Mouse (Mus musculus) telencephalon, adult 2 months (tissue): ENCODE measurements around the gene Pde8b.
"Not testable (repeated sequence)": the region's sequence is repeated elsewhere in the genome, so short reads cannot be mapped to it uniquely, and the experiment has no call there.

Source experiments
- DNase-seq: peaks from one replicate; pipeline ENCODE4 v3.0.0-alpha.2; 2011; ENCODE audit warnings: low read depth, low spot score

The Pde8b gene

GRCm38 (mm10) chr13:95221882-95222568 lies 28.1 kb downstream of the Pde8b start:
- DNase-seq, result no peak

DNA sequence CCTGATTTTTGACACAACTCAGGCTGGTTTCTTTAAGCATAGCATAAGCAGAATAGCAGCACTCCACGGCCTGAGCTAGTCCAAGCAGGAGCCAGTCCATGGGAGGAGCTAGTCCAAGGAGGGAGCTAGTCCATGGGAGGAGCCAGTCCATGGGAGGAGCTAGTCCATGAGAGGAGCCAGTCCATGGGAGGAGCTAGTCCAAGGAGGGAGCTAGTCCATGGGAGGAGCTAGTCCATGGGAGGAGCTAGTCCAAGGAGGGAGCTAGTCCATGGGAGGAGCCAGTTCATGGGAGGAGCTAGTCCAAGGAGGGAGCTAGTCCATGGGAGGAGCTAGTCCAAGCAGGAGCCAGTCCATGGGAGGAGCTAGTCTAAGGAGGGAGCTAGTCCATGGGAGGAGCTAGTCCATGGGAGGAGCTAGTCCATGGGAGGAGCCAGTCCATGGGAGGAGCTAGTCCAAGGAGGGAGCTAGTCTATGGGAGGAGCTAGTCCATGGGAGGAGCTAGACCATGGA lies 34.4 kb downstream of the Pde8b start:
- DNase-seq, result not testable (repeated sequence)

DNA sequence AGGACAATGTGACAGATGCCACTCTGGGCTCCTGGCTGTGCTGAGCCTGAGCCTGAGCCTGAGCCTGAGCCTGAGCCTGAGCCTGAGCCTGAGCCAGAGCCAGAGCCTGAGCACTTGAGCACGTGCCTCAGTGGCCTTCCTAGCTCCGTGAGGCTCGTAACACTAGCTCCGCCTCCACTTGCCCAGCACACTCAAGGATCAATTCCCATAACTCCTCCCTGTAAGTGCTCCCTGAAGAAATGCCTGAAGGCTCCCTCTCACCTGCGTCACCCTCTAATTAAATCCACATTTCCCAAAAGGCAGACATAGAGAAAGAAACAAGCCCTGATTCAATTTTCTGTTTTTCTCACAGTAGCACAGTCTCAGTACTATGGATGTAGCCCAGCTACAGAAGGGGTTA lies 37.8 kb downstream of the Pde8b start:
- DNase-seq, result no peak

- not testable (repeated sequence) for DNase-seq
These were observed 42.8 kb downstream of the Pde8b start for GRCm38 (mm10) chr13:95207301-95207700.

DNA sequence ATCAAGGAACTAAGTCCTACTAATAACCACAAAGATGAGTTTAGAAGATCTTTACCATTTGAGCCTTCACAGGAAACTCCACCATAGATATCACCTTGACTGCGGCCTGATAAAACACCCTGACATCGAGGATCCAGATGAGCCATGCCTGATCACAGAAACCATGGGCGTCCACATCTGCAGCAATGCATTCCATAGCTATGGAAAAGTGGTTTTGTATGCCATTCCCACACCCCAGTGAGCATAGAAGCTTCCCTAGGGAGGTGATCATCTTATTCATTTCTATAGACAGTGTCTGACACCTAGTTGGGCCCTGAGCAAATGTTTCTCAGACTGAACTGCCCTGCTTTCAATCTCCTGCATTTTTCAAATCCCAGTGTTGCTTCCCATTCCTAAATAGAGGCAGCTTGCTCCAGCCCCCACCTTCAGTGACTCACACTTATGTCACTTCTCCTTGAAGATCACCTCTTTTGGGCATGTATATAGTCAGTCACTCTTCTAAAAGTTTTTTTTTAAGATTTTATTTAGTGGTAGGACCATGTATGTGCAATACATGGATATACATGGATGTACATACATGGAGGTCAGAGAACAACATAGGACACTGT lies 47.9 kb downstream of the Pde8b start:
- no peak for DNase-seq

DNA sequence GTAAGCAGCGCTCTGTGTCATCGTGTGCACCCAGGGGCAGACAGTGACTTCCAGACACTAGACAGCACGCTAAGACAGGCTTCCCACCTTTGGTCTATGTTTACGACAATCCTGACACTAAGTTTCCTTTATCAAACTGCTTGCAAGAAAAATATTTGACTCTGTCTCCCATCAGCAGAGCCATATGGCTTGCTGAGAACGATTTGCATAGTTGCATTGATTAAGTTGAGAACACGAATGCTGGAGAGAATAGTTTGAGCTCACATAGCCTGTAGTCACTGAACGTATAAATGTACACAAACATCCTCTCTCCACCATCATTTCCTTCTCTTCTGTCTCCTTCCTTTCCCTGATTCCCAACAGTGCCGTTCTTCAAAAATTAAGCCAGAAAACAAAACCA lies 49.3 kb downstream of the Pde8b start:
- no peak for DNase-seq

DNA sequence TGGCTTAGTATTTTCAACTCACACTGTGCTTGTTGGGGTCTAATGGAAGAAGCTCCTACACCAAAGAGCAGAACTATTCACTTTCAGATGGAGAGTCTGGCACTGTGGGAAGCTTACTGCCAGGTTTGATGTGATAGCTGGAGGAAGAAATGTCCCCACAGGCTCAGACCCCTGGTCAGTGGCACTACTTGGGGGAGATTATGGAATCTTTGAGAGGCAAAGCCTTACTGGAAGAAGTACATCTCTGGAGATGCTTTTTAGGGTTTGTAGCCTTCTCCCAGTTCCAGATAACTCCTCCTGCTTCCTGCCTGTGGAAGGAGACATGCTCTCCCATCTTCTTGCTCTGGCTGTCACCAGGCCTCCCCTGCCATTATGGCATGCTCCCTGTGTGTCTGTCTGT lies 50.1 kb downstream of the Pde8b start:
- no peak for DNase-seq

DNA sequence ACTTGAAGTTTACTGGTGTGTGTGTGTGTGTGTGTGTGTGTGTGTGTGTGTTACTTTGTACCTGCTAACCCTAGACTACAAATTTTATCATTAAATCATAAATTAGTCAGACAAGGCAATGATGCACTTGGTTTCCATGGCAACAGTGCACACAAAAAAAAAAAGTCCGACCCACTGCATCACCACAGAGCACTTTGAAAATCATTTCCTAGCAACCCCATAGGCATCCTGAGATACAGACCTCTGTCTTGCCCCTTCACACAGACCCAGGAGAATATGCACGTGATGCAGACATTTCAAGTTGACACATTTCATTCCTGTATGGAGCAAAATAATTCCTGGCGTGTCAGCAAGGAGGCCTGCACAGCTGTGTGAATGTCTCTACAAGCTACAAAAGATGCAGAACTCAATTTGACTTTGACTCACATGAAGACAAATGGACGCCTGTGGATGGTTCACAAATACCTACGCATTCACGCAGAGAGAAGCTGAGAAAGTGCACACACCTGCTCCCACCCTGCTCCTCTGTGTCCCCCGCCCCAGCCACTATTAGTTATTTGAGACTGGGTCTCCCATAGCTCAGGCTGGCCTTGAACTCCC lies 53.9 kb downstream of the Pde8b start:
- DNase-seq, result no peak

DNA sequence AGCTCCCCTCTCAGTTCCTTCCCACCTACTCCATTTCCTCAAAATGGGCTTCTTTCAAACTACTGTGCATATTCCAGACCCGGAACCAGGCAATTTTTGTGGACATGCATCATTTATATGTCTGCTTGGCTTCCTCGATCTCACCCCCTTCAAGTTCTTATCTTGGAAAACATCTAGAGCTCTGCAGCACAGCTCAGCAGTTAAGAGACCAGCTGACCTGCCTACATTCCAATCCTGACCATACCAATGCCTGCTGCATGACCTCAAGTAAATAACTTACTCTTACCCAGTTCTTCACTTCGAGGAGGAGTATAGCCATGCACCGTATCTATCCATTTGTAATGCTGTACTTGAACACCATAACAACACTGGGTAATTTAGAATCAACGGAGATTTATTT lies 58.2 kb downstream of the Pde8b start:
- no peak for DNase-seq

DNA sequence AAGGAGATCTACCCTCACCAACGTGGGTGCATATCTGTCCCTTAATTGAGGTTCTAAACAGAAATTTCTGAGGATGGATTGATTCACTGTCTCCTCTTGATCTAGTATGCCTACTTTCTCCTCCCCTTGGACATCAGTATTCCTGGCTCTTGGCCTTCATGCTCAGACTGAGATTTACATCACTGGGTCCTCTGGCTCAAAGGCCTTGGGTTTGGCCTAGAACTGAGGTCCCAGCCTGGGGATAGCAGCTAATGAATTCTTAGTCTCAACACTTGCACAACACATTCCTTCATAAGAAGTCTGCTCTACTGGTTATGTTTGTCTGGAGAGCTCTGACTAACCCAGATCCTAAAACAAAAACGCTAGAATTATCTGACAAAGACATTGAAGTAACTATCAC lies 61.0 kb downstream of the Pde8b start:
- no peak for DNase-seq

DNA sequence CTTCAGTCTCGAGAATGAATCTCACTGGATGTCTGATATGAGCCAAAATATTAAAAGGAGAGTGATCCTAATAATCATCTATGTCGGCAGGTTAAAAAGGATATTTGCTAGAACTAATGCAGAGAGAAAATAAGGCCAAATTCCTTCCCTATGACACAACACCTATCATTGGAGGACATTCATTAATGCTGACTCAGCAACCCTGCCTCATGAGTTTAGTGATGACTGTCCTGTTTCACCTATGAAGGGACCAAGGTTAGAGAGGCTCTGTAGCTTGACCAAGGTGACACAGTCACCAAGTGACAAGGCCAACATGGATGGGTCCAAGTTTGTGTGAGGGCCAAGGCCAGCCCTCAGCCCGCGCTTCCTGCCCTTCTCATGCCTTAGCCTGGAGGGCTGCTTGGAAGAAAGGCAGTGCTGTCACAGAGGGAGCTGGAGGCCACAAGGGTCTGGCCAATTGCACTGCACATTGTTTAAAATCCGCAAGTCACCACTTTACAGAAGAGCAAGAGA lies 62.9 kb downstream of the Pde8b start:
- DNase-seq, result no peak

DNA sequence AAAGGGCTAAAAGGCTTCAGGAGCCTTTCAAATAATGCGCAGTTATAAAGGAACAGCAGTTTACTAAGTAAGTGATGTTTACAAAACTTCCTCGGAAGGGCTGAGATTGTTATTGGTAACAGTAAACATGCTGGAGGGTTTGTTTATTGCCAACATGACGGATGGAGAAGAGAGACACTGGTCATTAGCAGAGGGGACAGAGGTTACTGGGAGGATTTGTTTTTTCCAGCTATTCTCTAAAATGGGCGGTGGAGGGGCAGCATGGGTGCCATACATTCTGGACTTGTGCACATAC lies 63.4 kb downstream of the Pde8b start:
- no peak for DNase-seq

GRCm38 (mm10) chr13:95185891-95186740 lies 64.0 kb downstream of the Pde8b start:
- DNase-seq, result no peak

DNA sequence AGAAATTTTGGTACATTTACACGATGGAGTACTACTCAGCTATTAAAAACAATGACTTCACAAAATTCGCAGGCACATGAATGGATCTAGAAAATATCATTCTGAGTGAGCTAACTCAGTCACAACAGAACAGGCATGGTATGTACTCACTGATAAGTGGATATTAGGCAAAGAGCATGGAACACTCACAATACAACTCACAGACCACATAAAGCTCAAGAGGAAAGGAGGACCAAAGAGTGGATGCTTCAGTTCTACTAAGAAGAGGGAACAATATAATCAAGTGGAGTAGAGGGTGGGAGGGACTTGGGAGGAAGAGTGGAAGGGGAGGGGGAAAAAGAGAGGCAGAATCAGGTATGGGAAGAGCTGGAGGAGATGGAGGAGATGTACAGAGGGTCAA lies 66.5 kb downstream of the Pde8b start:
- DNase-seq, result no peak

DNA sequence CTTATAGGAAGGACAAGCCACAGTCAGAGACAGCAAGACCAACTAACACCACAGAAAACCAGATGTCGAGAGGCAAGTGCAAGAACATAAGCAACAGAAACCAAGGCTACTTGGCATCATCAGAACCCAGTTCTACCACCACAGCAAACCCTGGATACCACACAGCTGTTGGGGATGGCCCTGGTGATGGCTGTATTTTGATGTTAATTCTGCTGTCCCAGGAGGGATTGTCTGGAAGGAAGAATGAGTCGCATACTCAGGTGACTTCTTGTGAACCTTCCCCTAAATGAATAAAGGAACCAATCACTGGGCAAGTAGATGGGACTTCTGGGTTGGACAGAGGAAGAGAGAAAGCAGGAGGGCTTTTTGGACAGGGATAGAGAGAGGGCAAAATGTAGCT lies 69.9 kb downstream of the Pde8b start:
- no peak for DNase-seq

GRCm38 (mm10) chr13:95177326-95177725 lies 72.8 kb downstream of the Pde8b start:
- DNase-seq, result no peak

- DNase-seq, result no peak
These were observed 73.7 kb downstream of the Pde8b start for GRCm38 (mm10) chr13:95176399-95176798.

DNA sequence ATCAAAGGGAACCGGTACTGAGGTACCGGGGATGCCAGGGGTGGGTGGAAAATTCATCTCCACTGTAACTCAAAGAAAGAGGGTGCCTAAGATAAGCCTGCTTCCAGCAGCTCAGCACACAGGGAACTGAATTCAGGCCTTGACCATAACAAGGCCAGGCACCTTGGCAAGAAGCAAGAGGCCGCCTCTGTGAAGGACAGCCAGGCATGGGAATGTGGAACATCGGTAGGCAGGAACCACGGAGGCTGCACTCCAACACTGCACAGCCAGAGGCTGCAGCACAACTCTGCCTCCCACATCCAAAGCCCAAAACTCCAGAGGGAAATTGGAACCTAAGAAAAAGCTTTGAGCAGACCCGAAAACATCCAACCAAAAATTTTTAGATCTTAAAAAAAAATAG lies 75.9 kb downstream of the Pde8b start:
- DNase-seq, result no peak

DNA sequence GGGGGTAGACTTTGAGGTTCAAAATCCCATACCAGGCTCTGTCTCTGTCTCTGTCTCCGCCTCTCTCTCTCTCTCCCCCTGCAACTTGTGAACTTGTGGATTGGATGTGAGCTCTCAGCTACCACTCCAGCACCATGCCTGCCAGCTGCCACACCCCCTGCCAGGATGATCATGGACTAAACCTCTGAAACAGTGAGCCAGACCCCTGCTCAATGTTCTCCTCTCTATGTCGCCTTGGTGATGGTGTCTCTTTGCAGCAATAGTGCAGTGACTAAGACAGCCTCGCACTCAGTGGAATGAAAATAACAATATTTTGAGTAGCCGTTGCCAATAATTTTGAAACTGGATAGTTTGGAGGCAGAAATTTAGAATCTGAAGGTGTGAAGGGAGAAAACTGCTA lies 77.8 kb downstream of the Pde8b start:
- no peak for DNase-seq

DNA sequence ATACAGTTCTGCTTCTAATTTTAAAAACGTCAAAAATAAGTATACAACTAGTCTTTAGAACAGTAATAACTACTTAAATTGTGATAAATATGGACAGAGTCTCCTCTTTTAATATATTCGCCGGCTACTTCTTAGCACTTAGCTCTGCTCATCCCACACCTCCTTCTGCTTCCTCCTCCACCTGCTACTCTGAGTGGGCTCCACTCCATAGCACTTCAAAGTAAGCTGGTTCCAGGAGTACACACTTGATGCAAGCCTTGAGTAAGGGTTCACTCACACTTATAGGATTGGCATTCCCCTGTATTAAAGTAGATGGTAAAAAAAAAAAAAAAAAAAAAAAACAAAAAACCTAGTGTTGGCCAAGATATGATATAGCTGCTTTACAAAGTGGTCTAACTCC lies 89.9 kb downstream of the Pde8b start:
- DNase-seq, result peak; percentile 67

- no peak for DNase-seq
These were observed 91.2 kb downstream of the Pde8b start for GRCm38 (mm10) chr13:95158986-95159385.

GRCm38 (mm10) chr13:95144746-95145145 lies 105.4 kb downstream of the Pde8b start:
- DNase-seq, result no peak
